9 mouse cellular contexts compared by ENCODE assay signal in genomic region chr6:61042667-61043523, GRCm38 (mm10).
A peak's percentile ranks its signal among the peaks of the same experiment; 100 is the strongest.
DNase-seq lines count a peak whose midpoint lies in the region; ATAC-seq and TF ChIP-seq lines count a peak whose summit lies in the region.
"Had no signal": no experiment of that assay in that cellular context is flagged by ENCODE, and none has a peak within 500 bp of the region (broad histone marks: within the 10 kb centered on the region; RNA-seq: fewer than 3 reads in every experiment).

No protein-coding gene starts in this region.

- no peaks in the 10 kb centered on the region for H3K9me3 ChIP-seq in forebrain, postnatal 0 days (ENCODE audit: low read length)
- H3K9me3 ChIP-seq in midbrain, embryonic 15.5 days: no peaks in the 10 kb centered on the region

- H3K27me3 ChIP-seq in forebrain, postnatal 0 days (ENCODE audit: insufficient read depth, low read length): no peaks in the 10 kb centered on the region
- H3K27me3 ChIP-seq in midbrain, embryonic 15.5 days (replicated peaks): no peaks in the 10 kb centered on the region

- peak; percentile 68 for DNase-seq in embryo, embryonic 10.5 days (ENCODE audit: low spot score)
- peak; percentile 78 for DNase-seq in forebrain, postnatal 0 days
- peak; percentile 25 for DNase-seq in layer of hippocampus, adult 9-11 months
- DNase-seq in testis, postnatal 14 days (ENCODE audit: low spot score): no peak
- no peak for DNase-seq in ovary, postnatal 36 days (ENCODE audit: low spot score)
- no peak for DNase-seq in heart, postnatal 10 days
- no peak for DNase-seq in heart, postnatal 25 days (ENCODE audit: low spot score)

- H3K36me3 ChIP-seq in forebrain, postnatal 0 days (ENCODE audit: insufficient read depth): no peaks in the 10 kb centered on the region
- no peaks in the 10 kb centered on the region for H3K36me3 ChIP-seq in midbrain, embryonic 15.5 days (replicated peaks)

- intact Hi-C loops in heart, postnatal 10 days (cut with DNase I): no loop called here
- intact Hi-C loops in heart, postnatal 25 days (cut with DNase I): no loop called here

- 15% methylated on average over 15 of the region's 15 CpGs for WGBS in forebrain, postnatal 0 days
- WGBS in midbrain, embryonic 15.5 days: 18% methylated on average over 15 of the region's 15 CpGs

- H3K27ac ChIP-seq in forebrain, postnatal 0 days (ENCODE audit: low read depth, low read length): peak overlapping the region; percentile 58
- peak overlapping the region; percentile 71 for H3K27ac ChIP-seq in midbrain, embryonic 15.5 days

- peaks cover 7% of the 10 kb centered on the region; the same call in 1 of the 2 replicates for H3K4me1 ChIP-seq in forebrain, postnatal 0 days (ENCODE audit: insufficient read depth)
- H3K4me1 ChIP-seq in midbrain, embryonic 15.5 days: peaks cover 12% of the 10 kb centered on the region

- H3K9ac ChIP-seq in forebrain, postnatal 0 days: peak overlapping the region; percentile 35
- no peak overlapping the region for H3K9ac ChIP-seq in midbrain, embryonic 15.5 days

- peak; percentile 93 for ATAC-seq in forebrain, postnatal 0 days
- ATAC-seq in midbrain, embryonic 15.5 days (replicated peaks): peak; percentile 96

- H3K4me3 ChIP-seq in forebrain, postnatal 0 days (ENCODE audit: low read depth, low read length): peak overlapping the region; percentile 17; the same call in 1 of the 2 replicates
- H3K4me3 ChIP-seq in midbrain, embryonic 15.5 days: no peak overlapping the region
- H3K4me3 ChIP-seq: erythroblast, embryonic 14.5 days had no signal

- TF ChIP-seq CTCF in forebrain, postnatal 0 days (IDR thresholded peaks at IDR 0.05; ENCODE audit: low read depth): peak; percentile 49

- peak overlapping the region; percentile 41 for H3K4me2 ChIP-seq in forebrain, postnatal 0 days (ENCODE audit: low read depth)
- peak overlapping the region; percentile 22; the same call in 1 of the 2 replicates for H3K4me2 ChIP-seq in midbrain, embryonic 15.5 days

Comparison
In these comparisons a context has a peak if more than half of its experiments do, and no peak if none do; other contexts are left out.
1. DNase-seq: peak in embryo, embryonic 10.5 days (single experiment), forebrain, postnatal 0 days (single experiment) and layer of hippocampus, adult 9-11 months (single experiment); none in testis, postnatal 14 days (single experiment), ovary, postnatal 36 days (single experiment), heart, postnatal 10 days (0 of 2) and heart, postnatal 25 days (single experiment).